Mouse (Mus musculus): ENCODE measurements around the gene Pde6h. TPM values are rescaled to one million over a fixed set of nuclear protein-coding genes. Genes with fewer than 3 reads are reported as not detected.
A peak's percentile ranks its signal among the peaks of the same experiment; 100 is the strongest.

The Pde6h gene
- total and polyA plus RNA-seq, 3 experiments = 0.08 TPM; not detected in 2

GRCm38 (mm10) chr6:136938331-136939126, 14.9 kb downstream of the Pde6h start:
- peak; percentile 71 for DNase-seq (ENCODE audit: low read depth, low spot score)
- H3K9ac ChIP-seq (ENCODE audit: control insufficient read depth, low read depth, low read length, poor library complexity, severe bottlenecking) = peak overlapping the region; percentile 72
- TF ChIP-seq POLR2A (IDR thresholded peaks at IDR 0.05; ENCODE audit: control insufficient read depth in 1 of 2, insufficient read depth in 1 of 2, low read depth in 1 of 2, low read length in 2 of 2, poor library complexity in 1 of 2) = no peak
- peak; percentile 11 to 36; a peak in 2 of 4 replicates for TF ChIP-seq EP300 (IDR thresholded peaks at IDR 0.05; ENCODE audit: low read depth in 1 of 2, low read length in 2 of 2)
- no peak for TF ChIP-seq USF2 (IDR thresholded peaks at IDR 0.05; ENCODE audit: borderline replicate concordance in 1 of 2, insufficient read depth in 1 of 2, low read depth in 1 of 2, low read length in 2 of 2)
- TF ChIP-seq KAT2A (conservative IDR thresholded peaks at IDR 0.05; ENCODE audit: low read depth, low read length) = no peak
- TF ChIP-seq POLR2AphosphoS2 (IDR thresholded peaks at IDR 0.05; ENCODE audit: low read length) = no peak
- TF ChIP-seq CTCF (IDR thresholded peaks at IDR 0.05 in 2 of 3, conservative IDR thresholded peaks at IDR 0.05 in 1 of 3; ENCODE audit: control insufficient read depth in 1 of 3, insufficient read depth in 1 of 3, low read depth in 2 of 3, low read length in 3 of 3, poor library complexity in 1 of 3, severe bottlenecking in 1 of 3) = no peak
- TF ChIP-seq SIN3A (IDR thresholded peaks at IDR 0.05; ENCODE audit: low read length) = peak; percentile 24; the same call in 1 of the 2 replicates
- TF ChIP-seq RCOR1 (IDR thresholded peaks at IDR 0.05; ENCODE audit: low read depth, low read length) = no peak
- no peak for TF ChIP-seq MEF2A (IDR thresholded peaks at IDR 0.05; ENCODE audit: extremely low read depth, insufficient replicate concordance, low read depth, low read length, poor library complexity, severe bottlenecking)
- TF ChIP-seq TAL1 (IDR thresholded peaks at IDR 0.05; ENCODE audit: low read length) = no peak
- TF ChIP-seq ZMIZ1 (IDR thresholded peaks at IDR 0.05; ENCODE audit: low read depth, low read length) = no peak
- no peak for TF ChIP-seq ZNF384 (IDR thresholded peaks at IDR 0.05; ENCODE audit: low read depth, low read length)
- no peak for TF ChIP-seq SMC3 (IDR thresholded peaks at IDR 0.05; ENCODE audit: low read depth, low read length)
- no peak; the same call in 1 of the 2 replicates for TF ChIP-seq MYB (IDR thresholded peaks at IDR 0.05; ENCODE audit: low read depth, low read length)
- no peak for TF ChIP-seq UBTF (IDR thresholded peaks at IDR 0.05; ENCODE audit: borderline replicate concordance, insufficient read depth, low read depth, low read length)
- no peak for TF ChIP-seq MYC (IDR thresholded peaks at IDR 0.05; ENCODE audit: low read depth, low read length)
- TF ChIP-seq CHD1 (IDR thresholded peaks at IDR 0.05; ENCODE audit: low read depth, low read length) = 0 out of 2 replicates have a peak, but pooled peaks have one; percentile 49
- no peak for TF ChIP-seq NELFE (IDR thresholded peaks at IDR 0.05; ENCODE audit: low read depth, low read length)
- no peak for TF ChIP-seq MXI1 (IDR thresholded peaks at IDR 0.05; ENCODE audit: low read depth, low read length)
- TF ChIP-seq GABPA (IDR thresholded peaks at IDR 0.05; ENCODE audit: low read depth, low read length) = no peak
- TF ChIP-seq ZC3H11A (IDR thresholded peaks at IDR 0.05; ENCODE audit: low read depth, low read length) = no peak
- no peak for TF ChIP-seq RAD21 (IDR thresholded peaks at IDR 0.05; ENCODE audit: low read depth, low read length)
- 0 out of 2 replicates have a peak, but pooled peaks have one; percentile 13 for TF ChIP-seq ETS1 (IDR thresholded peaks at IDR 0.05; ENCODE audit: low read depth, low read length)
- no peak for TF ChIP-seq HCFC1 (IDR thresholded peaks at IDR 0.05; ENCODE audit: low read depth, low read length)
- no peak for TF ChIP-seq JUND (IDR thresholded peaks at IDR 0.05; ENCODE audit: low read depth, low read length)
- no peak for TF ChIP-seq GATA1 (IDR thresholded peaks at IDR 0.05; ENCODE audit: low read depth, low read length)
- TF ChIP-seq NRF1 (IDR thresholded peaks at IDR 0.05; ENCODE audit: insufficient read depth, low read depth, low read length, poor library complexity, severe bottlenecking) = peak; percentile 67
- TF ChIP-seq ELF1 (IDR thresholded peaks at IDR 0.05; ENCODE audit: low read depth, low read length) = no peak
- no peak for TF ChIP-seq POLR2AphosphoS5 (IDR thresholded peaks at IDR 0.05; ENCODE audit: borderline replicate concordance, low read depth, low read length)
- TF ChIP-seq MAFK (IDR thresholded peaks at IDR 0.05; ENCODE audit: borderline replicate concordance, low read depth, low read length) = no peak
- no peak for TF ChIP-seq E2F4 (IDR thresholded peaks at IDR 0.05; ENCODE audit: borderline replicate concordance, low read depth, low read length)
- no peak for TF ChIP-seq BHLHE40 (IDR thresholded peaks at IDR 0.05; ENCODE audit: borderline replicate concordance, low read depth, low read length)
- TF ChIP-seq TBP (IDR thresholded peaks at IDR 0.05; ENCODE audit: low read depth, low read length) = 0 out of 2 replicates have a peak, but pooled peaks have one; percentile 15
- TF ChIP-seq MAX (IDR thresholded peaks at IDR 0.05; ENCODE audit: low read length) = no peak
- no peak for TF ChIP-seq CHD2 (IDR thresholded peaks at IDR 0.05; ENCODE audit: low read length)
- TF ChIP-seq MAZ (IDR thresholded peaks at IDR 0.05; ENCODE audit: low read depth, low read length) = no peak

More at GRCm38 (mm10) chr6:136938331-136939126, 14.9 kb downstream of the Pde6h start:
- H3K79me2 ChIP-seq (ENCODE audit: control insufficient read depth, insufficient read depth, low read length, poor library complexity) = peaks cover 30% of the 10 kb centered on the region
- H3K9me3 ChIP-seq (replicated peaks; ENCODE audit: insufficient read depth, low read length) = no peaks in the 10 kb centered on the region
- no peaks in the 10 kb centered on the region for H3K27me3 ChIP-seq (ENCODE audit: control insufficient read depth in 1 of 2, insufficient read depth in 2 of 2, low read length in 2 of 2)
- peak overlapping the region; percentile 97 for H3K27ac ChIP-seq (ENCODE audit: control insufficient read depth, low read depth, low read length)
- H3K36me3 ChIP-seq (ENCODE audit: control insufficient read depth in 1 of 2, insufficient read depth in 2 of 2, low read length in 2 of 2) = peaks cover 0 to 57% of the 10 kb centered on the region in 2 experiments; a peak in 2 of 4 replicates
- H3K4me3 ChIP-seq (ENCODE audit: control insufficient read depth in 1 of 2, insufficient read depth in 1 of 2, low read depth in 2 of 2, low read length in 2 of 2) = peak overlapping the region; percentile 38 to 62
- peaks cover 20 to 43% of the 10 kb centered on the region in 2 experiments for H3K4me1 ChIP-seq (ENCODE audit: control insufficient read depth in 1 of 2, insufficient read depth in 2 of 2, low read length in 2 of 2)

Measured in MEL (cell line).